Mouse (Mus musculus) bone marrow, adult 2 months (tissue): ENCODE data around the gene Lhfpl3.

Experiments used
- CTCF ChIP-seq: fragments of 200-500 bp; IDR thresholded peaks from 2 replicates; pipeline ENCODE4 v1.5.1; 2011; ENCODE audit warnings: low read length, control low read depth; ENCODE audit not compliant: control insufficient read depth, insufficient read depth
- POLR2A ChIP-seq: fragments of 200-500 bp; IDR thresholded peaks from 2 replicates; pipeline ENCODE4 v1.6.1; 2011; ENCODE audit warnings: low read depth, mild to moderate bottlenecking, control low read depth, low read length, borderline replicate concordance; ENCODE audit not compliant: control insufficient read depth

GRCm38 (mm10) chr5:22747305-22747704 lies 1.4 kb downstream of the Lhfpl3 start:
- TF ChIP-seq POLR2A (no peak), CTCF (no peak)
